Mouse (Mus musculus) limb, embryonic 15.5 days (tissue): ENCODE measurements around the gene Brdt. TPM values are rescaled to one million over a fixed set of nuclear protein-coding genes. Genes with fewer than 3 reads are reported as not detected.

ENCODE experiments used
- ATAC-seq: fragments of 200-750 bp; cut with Nextera tagmentation; 2 replicates; pipeline ENCODE4 v1.8.0; 2017; ENCODE audit warnings: low read depth, moderate TSS enrichment; ENCODE audit not compliant: insufficient number of reproducible peaks, low FRiP score, low TSS enrichment
- H3K27ac ChIP-seq: fragments of 300-500 bp; sonication (generic); 2 replicates; pipeline ENCODE4 v1.5.1; 2015; ENCODE audit warnings: moderate library complexity, mild to moderate bottlenecking, inconsistent platforms
- H3K27me3 ChIP-seq: fragments of 300-500 bp; sonication (generic); 2 replicates; pipeline ENCODE4 v1.6.1; 2015; ENCODE audit warnings: inconsistent platforms
- H3K36me3 ChIP-seq: fragments of 300-500 bp; sonication (generic); 2 replicates; pipeline ENCODE4 v1.6.1; 2015; ENCODE audit warnings: inconsistent platforms
- H3K4me1 ChIP-seq: fragments of 300-500 bp; sonication (generic); 2 replicates; pipeline ENCODE4 v1.6.1; 2015; ENCODE audit warnings: inconsistent platforms
- H3K4me2 ChIP-seq: fragments of 300-500 bp; sonication (generic); 2 replicates; pipeline ENCODE4 v1.6.1; 2015; ENCODE audit warnings: mild to moderate bottlenecking, inconsistent platforms
- H3K4me3 ChIP-seq: fragments of 300-500 bp; sonication (generic); 2 replicates; pipeline ENCODE4 v1.5.1; 2015; ENCODE audit warnings: mild to moderate bottlenecking, inconsistent platforms
- H3K9ac ChIP-seq: fragments of 300-500 bp; sonication (generic); 2 replicates; pipeline ENCODE4 v1.6.1; 2015; ENCODE audit warnings: inconsistent platforms
- H3K9me3 ChIP-seq: fragments of 300-500 bp; sonication (generic); 2 replicates; pipeline ENCODE4 v1.6.1; 2016; ENCODE audit warnings: inconsistent platforms
- WGBS: fragments of 180-500 bp; shearing (Covaris S2); methylation state at CpG from one replicate; pipeline ENCODE4 v1.1.7; 2015; 5-methylcytosine and 5-hydroxymethylcytosine counted together
- polyA plus RNA-seq: library from polyadenylated mRNA; unstranded; fragments of >200 nt; fragmentation: Nextera tagmentation; extraction: Ambion mirVana; gene quantifications from 2 replicates; pipeline ENCODE4 v1.2.1, GENCODE M21; 2015

Gene Brdt
- polyA plus RNA-seq, 1 experiment from 2014 or later: 3.9 TPM

GRCm38 (mm10) chr5:107434001-107434400, 103.0 kb downstream of the Brdt start:
- 62% methylated on average over 5 of the region's 5 CpGs for WGBS

GRCm38 (mm10) chr5:107436185-107436584, 105.2 kb downstream of the Brdt start:
- no peaks in the 10 kb centered on the region for H3K36me3 ChIP-seq
- H3K4me1 ChIP-seq: peaks cover 5% of the 10 kb centered on the region; the same call in 1 of the 2 replicates
- 0 out of 2 replicates have a peak, but pooled peaks cover 2% of the 10 kb centered on the region for H3K27me3 ChIP-seq
- H3K4me2 ChIP-seq: no peak overlapping the region
- 85% methylated on average over 6 of the region's 6 CpGs for WGBS
- no peak overlapping the region for H3K27ac ChIP-seq
- H3K9me3 ChIP-seq: no peaks in the 10 kb centered on the region
- ATAC-seq: no peak
- H3K4me3 ChIP-seq: no peak overlapping the region
- H3K9ac ChIP-seq: no peak overlapping the region

More at GRCm38 (mm10) chr5:107434001-107434400, 103.0 kb downstream of the Brdt start:
- H3K4me3 ChIP-seq: no peak overlapping the region
- H3K27ac ChIP-seq: no peak overlapping the region
- no peaks in the 10 kb centered on the region for H3K36me3 ChIP-seq
- H3K9ac ChIP-seq: no peak overlapping the region
- H3K27me3 ChIP-seq: 0 out of 2 replicates have a peak, but pooled peaks cover 2% of the 10 kb centered on the region
- H3K9me3 ChIP-seq: no peaks in the 10 kb centered on the region
- H3K4me1 ChIP-seq: peaks cover 5% of the 10 kb centered on the region; the same call in 1 of the 2 replicates
- H3K4me2 ChIP-seq: no peak overlapping the region
- ATAC-seq: no peak

Other genes with a start within 250 kb of the Brdt start
- 27.2 and 30.7 TPM in 2 replicates for gene Tgfbr3, start 41.5 kb upstream of the Brdt start, polyA plus RNA-seq
- 2.1 TPM in 2 replicates for gene Ephx4, start 71.6 kb downstream of the Brdt start, polyA plus RNA-seq
- not detected in 2 replicates for gene Lpcat2b, start 100.4 kb downstream of the Brdt start, polyA plus RNA-seq
- gene Btbd8, start 106.8 kb downstream of the Brdt start, polyA plus RNA-seq: 3.4 and 4.2 TPM in 2 replicates
- 0.20 and 0.38 TPM in 2 replicates for gene Gm42669, start 176.5 kb downstream of the Brdt start, polyA plus RNA-seq
- gene 1700028K03Rik, start 203.6 kb downstream of the Brdt start, polyA plus RNA-seq: 0.03 and 0.10 TPM in 2 replicates